Mouse (Mus musculus): ENCODE measurements at regions not wholly inside any gene's neighbourhood (a gene's known extent, or its start where the extent isn't known, plus 50 kb on each side); places are given as distances from the start of the nearest gene placed in this dataset.

GRCm38 (mm10) chr7:138655940-138656339 lies 189.9 kb upstream of the Ppp2r2d start:
- TF ChIP-seq CTCF (IDR thresholded peaks at IDR 0.05; ENCODE audit: control insufficient read depth, insufficient read depth, insufficient replicate concordance, low read depth, low read length) (no peak), POLR2A (IDR thresholded peaks at IDR 0.05; ENCODE audit: control insufficient read depth, low read depth, low read length) (no peak)
